Mouse (Mus musculus): ENCODE data around the gene 2900026A02Rik. TPM values are rescaled to one million over a fixed set of nuclear protein-coding genes. Genes with fewer than 3 reads are reported as not detected.

2900026A02Rik gene
- polyA plus RNA-seq, 1 experiment from 2014 or later = 7.2 TPM

Other genes starting within 250 kb of the 2900026A02Rik start
- 10.9 and 13.0 TPM in 2 replicates for gene Grk3, start 205.4 kb downstream of the 2900026A02Rik start, polyA plus RNA-seq (2015; fragmentation: Nextera tagmentation; extraction: Ambion mirVana)
- gene Crybb2, start 151.1 kb downstream of the 2900026A02Rik start, polyA plus RNA-seq (2015; fragmentation: Nextera tagmentation; extraction: Ambion mirVana) = not detected in 2 replicates
- 0.69 and 1.1 TPM in 2 replicates for gene Crybb3, start 139.7 kb downstream of the 2900026A02Rik start, polyA plus RNA-seq (2015; fragmentation: Nextera tagmentation; extraction: Ambion mirVana)
- gene Tmem211, start 5.7 kb upstream of the 2900026A02Rik start, polyA plus RNA-seq (2015; fragmentation: Nextera tagmentation; extraction: Ambion mirVana) = 0.09 TPM in 1 of 2 replicates, not detected in the other
- 6.1 and 8.1 TPM in 2 replicates for gene Sgsm1, start 89.5 kb upstream of the 2900026A02Rik start, polyA plus RNA-seq (2015; fragmentation: Nextera tagmentation; extraction: Ambion mirVana)
- not detected in 2 replicates for gene Aym1, start 136.1 kb upstream of the 2900026A02Rik start, polyA plus RNA-seq (2015; fragmentation: Nextera tagmentation; extraction: Ambion mirVana)